Mouse (Mus musculus) stomach, postnatal 0 days (tissue): Measurements from ENCODE around the gene Ano1.

Experiments used
- CTCF ChIP-seq: IDR thresholded peaks from 2 replicates; pipeline ENCODE4 v1.5.1; 2016; ENCODE audit warnings: antibody characterized with exemption, low read depth, mild to moderate bottlenecking, moderate library complexity
- EP300 ChIP-seq: optimal IDR thresholded peaks from 2 replicates; pipeline ENCODE3; 2016; ENCODE audit warnings: antibody characterized with exemption

DNA sequence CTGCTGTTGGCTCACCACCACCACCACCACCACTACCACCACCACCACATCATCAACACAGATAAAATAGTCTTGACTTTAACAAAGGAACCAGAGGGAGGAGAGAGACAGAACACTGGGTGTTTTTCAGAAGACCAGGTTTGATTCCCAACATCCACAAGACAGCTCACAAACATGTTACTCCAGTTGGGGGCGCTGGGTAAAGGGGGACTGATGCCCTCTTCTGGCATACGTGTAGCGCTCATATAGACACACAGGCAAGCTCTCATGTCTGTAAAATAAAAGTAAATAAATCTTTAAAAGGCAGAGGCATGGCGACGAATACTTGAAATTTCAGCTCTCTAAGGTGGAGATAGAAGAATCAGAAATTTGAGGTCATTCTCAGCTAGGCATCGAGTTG, 193.2 kb downstream of the Ano1 start:
- no peak for TF ChIP-seq EP300
- TF ChIP-seq CTCF, result peak; percentile 28; the same call in 1 of the 2 replicates
